Mouse (Mus musculus) G1E (cell line): ENCODE results near the gene Hapln2. TPM values are rescaled to one million over a fixed set of nuclear protein-coding genes. Genes with fewer than 3 reads are reported as not detected.

Experiments
- ATAC-seq: 2 replicates; pipeline ENCODE4 v1.8.0; 2016; ENCODE audit warnings: mild to moderate bottlenecking; ENCODE audit not compliant: insufficient number of reproducible peaks, poor library complexity, low FRiP score, severe bottlenecking; ENCODE audit errors: extremely low read depth
- DNase-seq: peaks from one replicate; pipeline ENCODE4 v3.0.0; 2012; ENCODE audit warnings: low spot score
- H3K27me3 ChIP-seq: 2 replicates; pipeline ENCODE4 v1.6.1; 2012; ENCODE audit warnings: mild to moderate bottlenecking, low read length, inconsistent platforms; ENCODE audit not compliant: insufficient read depth
- H3K36me3 ChIP-seq: replicated peaks from 2 replicates; pipeline ENCODE3; 2012; ENCODE audit warnings: mild to moderate bottlenecking, inconsistent platforms
- H3K4me1 ChIP-seq: 2 replicates; pipeline ENCODE4 v1.6.1; 2012; ENCODE audit warnings: low read depth, low read length, inconsistent platforms, mixed read lengths; ENCODE audit not compliant: insufficient read depth
- H3K4me3 ChIP-seq: 2 replicates; pipeline ENCODE4 v1.5.1; 2012; ENCODE audit warnings: low read depth, mild to moderate bottlenecking, inconsistent platforms, low read length, moderate library complexity, mixed read lengths
- H3K9me3 ChIP-seq: replicated peaks from 2 replicates; pipeline ENCODE4 v1.6.1; 2012; ENCODE audit warnings: inconsistent platforms
- CTCF ChIP-seq: IDR thresholded peaks from 2 replicates; pipeline ENCODE4 v1.5.1; 2012; ENCODE audit warnings: low read depth, low read length, inconsistent platforms, mixed read lengths
- GATA1 ChIP-seq: IDR thresholded peaks from 2 replicates; pipeline ENCODE4 v1.6.1; 2012; ENCODE audit warnings: borderline replicate concordance, low read length, inconsistent platforms, mixed read lengths
- GATA2 ChIP-seq: IDR thresholded peaks from 2 replicates; pipeline ENCODE4 v1.6.1; 2012; ENCODE audit warnings: low read depth, low read length, inconsistent platforms, borderline replicate concordance
- POLR2AphosphoS5 ChIP-seq: IDR thresholded peaks from 2 replicates; pipeline ENCODE4 v1.6.1; 2012; ENCODE audit warnings: low read depth, low read length, inconsistent platforms; ENCODE audit not compliant: insufficient replicate concordance
- TAL1 ChIP-seq: conservative IDR thresholded peaks from 2 replicates; pipeline ENCODE4 v1.6.1; 2012; ENCODE audit warnings: low read depth, low read length, inconsistent platforms, mixed read lengths
- polyA plus RNA-seq: library from polyadenylated mRNA; stranded (reverse); fragments of >175 nt; gene quantifications from 2 replicates; pipeline ENCODE4 v1.2.3, GENCODE M21; 2012
- total RNA-seq, 2 experiments: library from RNA; stranded (forward) in 1 of 2; stranded (reverse) in 1 of 2; fragments of 200-1000 nt in 1 of 2; fragments of >200 nt in 1 of 2; fragmentation: Nextera tagmentation in 1 of 2; gene quantifications; 2 replicates each; pipeline ENCODE4 v1.2.3; 2014 to 2017

Hapln2 gene
- total and polyA plus RNA-seq, 3 experiments = not detected

DNA sequence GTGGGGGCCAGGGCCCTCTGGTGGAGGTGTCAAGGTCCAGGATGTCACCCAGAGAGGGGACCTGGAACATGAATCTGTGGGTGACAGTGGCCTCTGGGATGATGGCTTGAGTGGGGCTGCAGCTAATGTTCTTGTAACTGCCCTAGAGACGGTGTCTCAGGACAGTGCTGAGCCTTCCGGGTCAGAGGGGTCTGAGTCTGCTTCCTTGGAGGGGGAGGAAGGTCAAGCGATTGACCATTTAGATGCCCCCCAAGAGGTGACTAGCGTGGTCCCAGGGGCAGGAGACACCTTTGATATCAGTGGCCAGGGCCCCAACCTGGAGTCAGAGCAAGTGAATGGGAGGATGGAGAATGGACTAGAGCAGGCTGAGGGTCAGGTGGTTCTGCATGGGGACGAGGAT is 47.9 kb downstream of the Hapln2 start:
- TF ChIP-seq GATA1 = no peak
- no peak for TF ChIP-seq POLR2AphosphoS5
- TF ChIP-seq TAL1 = no peak
- no peak for TF ChIP-seq CTCF
- TF ChIP-seq GATA2 = no peak
- ATAC-seq (no peak), DNase-seq (no peak)
- Histone ChIP-seq H3K4me3 (no peak overlapping the region), H3K9me3 (no peaks in the 10 kb centered on the region), H3K27me3 (peaks cover 68% of the 10 kb centered on the region), H3K4me1 (peaks cover 29% of the 10 kb centered on the region), H3K36me3 (no peaks in the 10 kb centered on the region)

DNA sequence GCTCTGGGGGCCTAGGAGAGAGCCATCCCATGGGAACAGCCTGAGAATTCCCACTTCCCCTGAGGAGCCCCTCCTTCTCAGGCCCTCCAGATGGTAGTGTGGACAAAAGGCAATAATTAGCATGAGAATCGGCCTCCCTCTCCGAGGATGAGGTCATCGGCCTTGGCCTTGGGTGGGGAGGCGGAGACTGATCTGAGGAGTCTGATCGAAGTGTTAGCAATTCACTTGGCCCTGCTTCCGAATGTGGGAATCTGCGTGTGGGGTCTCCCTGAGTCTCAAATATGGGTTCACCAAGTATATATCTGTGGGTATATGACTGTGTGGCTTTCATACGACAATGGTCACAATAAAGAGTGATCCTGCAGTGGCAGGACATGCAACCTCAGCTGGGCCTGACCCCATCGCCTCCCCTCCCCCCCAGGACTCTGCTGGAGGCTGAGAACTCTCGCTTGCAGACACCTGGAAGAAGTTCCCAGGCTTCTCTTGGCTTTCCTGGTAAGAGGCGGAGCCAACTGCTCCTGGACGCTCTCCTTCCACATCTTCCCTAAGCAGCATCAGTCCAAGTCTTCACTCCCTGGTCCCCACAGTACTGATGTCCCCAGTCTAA is 52.9 kb downstream of the Hapln2 start:
- no peak for TF ChIP-seq TAL1
- TF ChIP-seq GATA2 = no peak
- no peak for TF ChIP-seq POLR2AphosphoS5
- TF ChIP-seq CTCF = no peak
- TF ChIP-seq GATA1 = no peak
- Histone ChIP-seq H3K4me1 (peaks cover 10% of the 10 kb centered on the region), H3K36me3 (no peaks in the 10 kb centered on the region), H3K4me3 (no peak overlapping the region), H3K27me3 (peaks cover 82% of the 10 kb centered on the region), H3K9me3 (peaks cover 9% of the 10 kb centered on the region)
- DNase-seq = no peak
- ATAC-seq = no peak

- Histone ChIP-seq H3K27me3 (peaks cover 75% of the 10 kb centered on the region), H3K36me3 (no peaks in the 10 kb centered on the region), H3K4me3 (no peak overlapping the region), H3K4me1 (peaks cover 10% of the 10 kb centered on the region), H3K9me3 (peaks cover 9% of the 10 kb centered on the region)
- ATAC-seq (no peak), DNase-seq (no peak)
- TF ChIP-seq TAL1 = no peak
- TF ChIP-seq POLR2AphosphoS5 = no peak
- TF ChIP-seq GATA1 = no peak
Measured at GRCm38 (mm10) chr3:87973593-87974380, 53.6 kb downstream of the Hapln2 start.

DNA sequence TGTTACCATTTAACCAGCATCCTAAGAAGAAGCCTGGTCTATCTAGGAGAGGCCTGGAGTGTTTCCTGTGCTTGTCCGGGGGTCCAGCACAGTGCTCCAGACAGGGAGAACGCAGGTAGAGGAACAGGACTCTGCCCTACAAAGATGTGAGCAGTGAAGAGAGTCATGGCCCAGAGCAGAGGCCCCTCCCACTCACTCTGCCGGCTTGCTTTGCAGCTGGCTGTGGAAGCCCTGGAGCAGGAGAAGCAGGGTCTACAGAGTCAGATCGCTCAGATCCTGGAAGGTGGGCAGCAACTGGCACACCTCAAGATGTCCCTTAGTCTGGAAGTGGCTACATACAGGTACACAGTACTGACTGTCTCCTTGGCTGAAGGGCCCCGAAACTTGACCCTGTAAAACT is 54.6 kb downstream of the Hapln2 start:
- no peak for DNase-seq
- H3K9me3 ChIP-seq = peaks cover 9% of the 10 kb centered on the region
- TF ChIP-seq GATA1 (no peak), TAL1 (no peak), POLR2AphosphoS5 (no peak), CTCF (no peak), GATA2 (no peak)
- H3K27me3 ChIP-seq = peaks cover 75% of the 10 kb centered on the region
- no peak overlapping the region for H3K4me3 ChIP-seq
- no peak for ATAC-seq
- H3K36me3 ChIP-seq = no peaks in the 10 kb centered on the region
- H3K4me1 ChIP-seq = peaks cover 10% of the 10 kb centered on the region

DNA sequence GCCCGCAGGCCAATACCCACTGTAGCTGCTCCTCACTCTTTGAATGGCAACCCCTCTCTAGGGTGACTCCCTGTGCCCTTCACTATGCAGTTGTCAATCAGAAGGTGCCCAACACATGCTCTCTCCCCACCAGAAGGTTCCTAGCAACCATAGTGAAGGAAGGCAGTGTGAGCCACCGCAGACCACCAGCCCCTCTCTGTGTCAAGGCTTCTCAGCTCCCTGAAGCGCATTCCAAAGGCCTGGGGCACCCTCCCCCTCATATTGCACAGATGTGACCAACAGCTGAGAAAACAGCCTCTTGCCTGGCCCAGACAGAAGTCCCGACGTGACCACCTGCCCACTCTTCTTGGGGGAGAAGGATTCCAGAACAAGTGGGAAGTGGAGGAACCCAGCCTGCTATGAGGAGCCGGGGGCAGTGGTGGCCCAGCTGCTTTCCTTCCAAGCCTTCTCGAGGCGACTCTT is 55.1 kb downstream of the Hapln2 start:
- no peak overlapping the region for H3K4me3 ChIP-seq
- ATAC-seq = no peak
- H3K27me3 ChIP-seq = peaks cover 74% of the 10 kb centered on the region
- H3K36me3 ChIP-seq = no peaks in the 10 kb centered on the region
- H3K9me3 ChIP-seq = peaks cover 9% of the 10 kb centered on the region
- DNase-seq = no peak
- no peak for TF ChIP-seq GATA2
- no peak for TF ChIP-seq CTCF
- no peak for TF ChIP-seq TAL1
- TF ChIP-seq GATA1 = no peak
- no peak for TF ChIP-seq POLR2AphosphoS5
- peaks cover 10% of the 10 kb centered on the region for H3K4me1 ChIP-seq

Other genes starting within 250 kb of the Hapln2 start
- gene Ntrk1, start 232.4 kb downstream of the Hapln2 start, total RNA-seq (2014; fragmentation: Nextera tagmentation) = not detected in 2 replicates
- gene Ntrk1, start 232.4 kb downstream of the Hapln2 start, total RNA-seq (2017) = not detected in 2 replicates
- not detected in 2 replicates for gene Ntrk1, start 232.4 kb downstream of the Hapln2 start, polyA plus RNA-seq
- gene Insrr, start 230.6 kb downstream of the Hapln2 start, total RNA-seq (2014; fragmentation: Nextera tagmentation) = not detected in 2 replicates
- gene Insrr, start 230.6 kb downstream of the Hapln2 start, total RNA-seq (2017) = 0.05 and 0.06 TPM in 2 replicates
- not detected in 2 replicates for gene Insrr, start 230.6 kb downstream of the Hapln2 start, polyA plus RNA-seq
- not detected in 2 replicates for gene Pear1, start 203.3 kb downstream of the Hapln2 start, total RNA-seq (2014; fragmentation: Nextera tagmentation)
- gene Pear1, start 203.3 kb downstream of the Hapln2 start, total RNA-seq (2017) = under 0.01 and 0.05 TPM in 2 replicates
- not detected in 2 replicates for gene Pear1, start 203.3 kb downstream of the Hapln2 start, polyA plus RNA-seq
- not detected in 2 replicates for gene Sh2d2a, start 180.8 kb downstream of the Hapln2 start, total RNA-seq (2014; fragmentation: Nextera tagmentation)
- gene Sh2d2a, start 180.8 kb downstream of the Hapln2 start, total RNA-seq (2017) = 0.16 and 0.17 TPM in 2 replicates
- gene Sh2d2a, start 180.8 kb downstream of the Hapln2 start, polyA plus RNA-seq = not detected in 2 replicates
- 41.3 and 44.7 TPM in 2 replicates for gene Prcc, start 142.0 kb downstream of the Hapln2 start, total RNA-seq (2014; fragmentation: Nextera tagmentation)
- gene Prcc, start 142.0 kb downstream of the Hapln2 start, total RNA-seq (2017) = 28.5 and 32.3 TPM in 2 replicates
- gene Prcc, start 142.0 kb downstream of the Hapln2 start, polyA plus RNA-seq = 75.9 and 99.7 TPM in 2 replicates
- 722 and 799 TPM in 2 replicates for gene Hdgf, start 121.3 kb downstream of the Hapln2 start, total RNA-seq (2014; fragmentation: Nextera tagmentation)
- 506 and 578 TPM in 2 replicates for gene Hdgf, start 121.3 kb downstream of the Hapln2 start, total RNA-seq (2017)
- gene Hdgf, start 121.3 kb downstream of the Hapln2 start, polyA plus RNA-seq = 1,810 and 2,017 TPM in 2 replicates
- gene Mrpl24, start 108.1 kb downstream of the Hapln2 start, total RNA-seq (2014; fragmentation: Nextera tagmentation) = 289 and 317 TPM in 2 replicates
- 183 and 204 TPM in 2 replicates for gene Mrpl24, start 108.1 kb downstream of the Hapln2 start, total RNA-seq (2017)
- 21.2 and 24.9 TPM in 2 replicates for gene Mrpl24, start 108.1 kb downstream of the Hapln2 start, polyA plus RNA-seq
- gene Isg20l2, start 97.3 kb downstream of the Hapln2 start, total RNA-seq (2014; fragmentation: Nextera tagmentation) = 67.3 and 70.8 TPM in 2 replicates
- 54.1 and 54.9 TPM in 2 replicates for gene Isg20l2, start 97.3 kb downstream of the Hapln2 start, total RNA-seq (2017)
- 15.8 and 18.3 TPM in 2 replicates for gene Isg20l2, start 97.3 kb downstream of the Hapln2 start, polyA plus RNA-seq
- gene Rrnad1, start 96.9 kb downstream of the Hapln2 start, total RNA-seq (2014; fragmentation: Nextera tagmentation) = 14.9 and 20.4 TPM in 2 replicates
- 19.2 and 24.8 TPM in 2 replicates for gene Rrnad1, start 96.9 kb downstream of the Hapln2 start, total RNA-seq (2017)
- gene Rrnad1, start 96.9 kb downstream of the Hapln2 start, polyA plus RNA-seq = 28.7 and 38.2 TPM in 2 replicates
- not detected in 2 replicates for gene Crabp2, start 78.9 kb downstream of the Hapln2 start, total RNA-seq (2014; fragmentation: Nextera tagmentation)
- 0.38 TPM in 1 of 2 replicates, not detected in the other for gene Crabp2, start 78.9 kb downstream of the Hapln2 start, total RNA-seq (2017)
- not detected in 2 replicates for gene Crabp2, start 78.9 kb downstream of the Hapln2 start, polyA plus RNA-seq
- gene Nes, start 56.5 kb downstream of the Hapln2 start, total RNA-seq (2014; fragmentation: Nextera tagmentation) = not detected in 2 replicates
- 0.12 and 0.22 TPM in 2 replicates for gene Nes, start 56.5 kb downstream of the Hapln2 start, total RNA-seq (2017)
- 0.02 TPM in 2 replicates for gene Nes, start 56.5 kb downstream of the Hapln2 start, polyA plus RNA-seq
- gene Bcan, start 27.4 kb downstream of the Hapln2 start, total RNA-seq (2014; fragmentation: Nextera tagmentation) = not detected in 2 replicates
- gene Bcan, start 27.4 kb downstream of the Hapln2 start, total RNA-seq (2017) = 0.06 TPM in 1 of 2 replicates, not detected in the other
- gene Bcan, start 27.4 kb downstream of the Hapln2 start, polyA plus RNA-seq = not detected in 2 replicates
- gene Gpatch4, start 15.5 kb upstream of the Hapln2 start, total RNA-seq (2014; fragmentation: Nextera tagmentation) = 22.5 and 27.8 TPM in 2 replicates
- gene Gpatch4, start 15.5 kb upstream of the Hapln2 start, total RNA-seq (2017) = 15.0 and 16.6 TPM in 2 replicates
- gene Gpatch4, start 15.5 kb upstream of the Hapln2 start, polyA plus RNA-seq = 31.3 and 48.1 TPM in 2 replicates
- 41.1 and 42.1 TPM in 2 replicates for gene Naxe, start 30.9 kb upstream of the Hapln2 start, total RNA-seq (2014; fragmentation: Nextera tagmentation)
- gene Naxe, start 30.9 kb upstream of the Hapln2 start, total RNA-seq (2017) = 40.1 and 42.4 TPM in 2 replicates
- 44.1 and 52.8 TPM in 2 replicates for gene Naxe, start 30.9 kb upstream of the Hapln2 start, polyA plus RNA-seq
- not detected in 2 replicates for gene Ttc24, start 50.7 kb upstream of the Hapln2 start, total RNA-seq (2014; fragmentation: Nextera tagmentation)
- 0.05 TPM in 1 of 2 replicates, not detected in the other for gene Ttc24, start 50.7 kb upstream of the Hapln2 start, total RNA-seq (2017)
- gene Ttc24, start 50.7 kb upstream of the Hapln2 start, polyA plus RNA-seq = not detected in 2 replicates
- gene Iqgap3, start 54.4 kb upstream of the Hapln2 start, total RNA-seq (2014; fragmentation: Nextera tagmentation) = 20.2 and 29.3 TPM in 2 replicates
- gene Iqgap3, start 54.4 kb upstream of the Hapln2 start, total RNA-seq (2017) = 22.8 and 22.9 TPM in 2 replicates
- gene Iqgap3, start 54.4 kb upstream of the Hapln2 start, polyA plus RNA-seq = 10.6 and 13.8 TPM in 2 replicates
- 125 and 128 TPM in 2 replicates for gene Mef2d, start 114.8 kb upstream of the Hapln2 start, total RNA-seq (2014; fragmentation: Nextera tagmentation)
- gene Mef2d, start 114.8 kb upstream of the Hapln2 start, total RNA-seq (2017) = 15.4 and 17.0 TPM in 2 replicates
- 133 and 141 TPM in 2 replicates for gene Mef2d, start 114.8 kb upstream of the Hapln2 start, polyA plus RNA-seq
- gene Rhbg, start 227.1 kb upstream of the Hapln2 start, total RNA-seq (2014; fragmentation: Nextera tagmentation) = not detected in 2 replicates
- gene Rhbg, start 227.1 kb upstream of the Hapln2 start, total RNA-seq (2017) = not detected in 2 replicates
- gene Rhbg, start 227.1 kb upstream of the Hapln2 start, polyA plus RNA-seq = not detected in 2 replicates